Mouse (Mus musculus) heart, adult 11 months (tissue): ENCODE data around the gene 4930415O20Rik.

Source experiments
- DNase-seq: peaks from one replicate; pipeline ENCODE4 v3.0.0; 2022

Gene 4930415O20Rik

GRCm38 (mm10) chr15:98632921-98633320 lies 62.1 kb downstream of the 4930415O20Rik start:
- no peak for DNase-seq

GRCm38 (mm10) chr15:98633822-98634470 lies 63.1 kb downstream of the 4930415O20Rik start:
- DNase-seq, result no peak

GRCm38 (mm10) chr15:98634541-98635081 lies 63.8 kb downstream of the 4930415O20Rik start:
- DNase-seq, result peak; percentile 98

- peak; percentile 92 for DNase-seq
Measured at GRCm38 (mm10) chr15:98635291-98635841, 64.6 kb downstream of the 4930415O20Rik start.

- DNase-seq, result no peak
Measured at GRCm38 (mm10) chr15:98636517-98636916, 65.7 kb downstream of the 4930415O20Rik start.

- DNase-seq, result peak; percentile 86
Measured at GRCm38 (mm10) chr15:98637155-98637554, 66.4 kb downstream of the 4930415O20Rik start.
